Mouse (Mus musculus): ENCODE measurements around the gene Nfe2l3.
"Not testable (repeated sequence)": the region's sequence is repeated elsewhere in the genome, so short reads cannot be mapped to it uniquely, and the experiment has no call there.

The Nfe2l3 gene

GRCm38 (mm10) chr6:51484556-51484955 lies 52.1 kb downstream of the Nfe2l3 start:
- ATAC-seq (ENCODE audit: low TSS enrichment): not testable (repeated sequence)

DNA sequence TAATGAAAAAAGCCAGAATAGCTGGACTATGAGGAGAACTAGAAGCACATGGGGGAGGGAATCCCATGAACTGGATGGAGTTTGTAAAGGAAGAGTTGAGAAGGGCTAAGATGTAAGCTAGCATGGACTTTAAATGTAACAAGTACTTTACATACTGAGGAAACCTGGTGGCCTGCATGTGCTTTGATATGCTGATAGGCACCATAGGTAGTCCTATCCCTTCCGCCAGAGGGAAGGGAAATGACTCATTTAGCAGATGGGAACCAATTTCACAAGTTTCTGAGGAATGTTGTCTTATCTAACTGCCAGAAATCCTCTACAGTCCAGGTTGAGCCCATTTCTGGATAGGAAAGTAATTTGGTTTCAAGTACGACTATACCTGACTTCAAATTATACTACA lies 53.2 kb downstream of the Nfe2l3 start:
- ATAC-seq (ENCODE audit: low TSS enrichment): peak; percentile 78

DNA sequence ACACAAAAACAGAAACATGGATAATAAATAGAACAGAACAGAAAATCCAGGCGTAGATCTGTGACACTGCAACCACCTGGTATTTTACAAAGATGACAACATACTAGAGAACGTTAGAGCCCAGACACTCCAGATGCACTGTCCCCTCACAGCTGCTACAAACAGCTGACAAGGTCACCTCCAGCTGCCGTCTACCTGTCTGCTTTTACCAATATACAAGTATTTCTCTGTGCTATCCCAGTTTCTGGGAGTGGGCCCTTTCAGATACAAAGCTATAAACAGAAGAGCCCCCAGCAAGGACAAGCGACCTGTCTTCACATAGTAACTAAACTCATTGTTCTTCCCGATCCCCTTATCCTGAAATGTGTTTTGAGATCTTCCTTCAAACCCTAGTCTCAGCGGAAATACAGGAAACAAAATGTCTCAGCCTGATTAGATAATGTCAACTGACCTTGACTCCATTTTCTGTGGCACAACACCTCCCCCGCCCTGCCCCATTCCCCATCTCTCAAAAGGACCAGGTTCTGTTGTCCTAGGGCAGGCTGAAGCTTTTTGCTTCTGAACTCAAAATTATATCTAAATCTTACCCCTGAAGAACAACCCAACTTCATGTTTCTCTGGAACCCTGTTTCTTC lies 53.7 kb downstream of the Nfe2l3 start:
- 0 out of 2 replicates have a peak, but pooled peaks have one; percentile 16 for ATAC-seq (ENCODE audit: low TSS enrichment)

DNA sequence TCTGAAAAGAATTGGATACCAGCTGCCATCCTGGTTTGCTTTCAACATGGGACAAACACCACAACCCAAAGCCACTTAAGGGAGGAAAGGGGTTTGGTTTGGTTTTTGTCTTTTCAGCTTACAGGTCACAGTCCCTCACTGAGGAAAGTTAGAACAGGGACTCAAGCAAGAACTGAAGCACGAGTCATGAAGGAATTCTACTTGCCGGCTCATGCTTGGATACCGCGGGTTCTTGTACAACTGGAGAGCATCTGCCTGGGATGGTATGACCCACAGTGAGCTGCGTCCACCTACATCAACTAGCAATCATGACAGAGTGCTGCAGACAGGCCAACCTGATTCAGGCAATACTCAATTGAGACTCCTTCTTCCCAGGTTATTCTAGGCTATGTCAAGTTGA lies 54.3 kb downstream of the Nfe2l3 start:
- ATAC-seq (ENCODE audit: low TSS enrichment): no peak

DNA sequence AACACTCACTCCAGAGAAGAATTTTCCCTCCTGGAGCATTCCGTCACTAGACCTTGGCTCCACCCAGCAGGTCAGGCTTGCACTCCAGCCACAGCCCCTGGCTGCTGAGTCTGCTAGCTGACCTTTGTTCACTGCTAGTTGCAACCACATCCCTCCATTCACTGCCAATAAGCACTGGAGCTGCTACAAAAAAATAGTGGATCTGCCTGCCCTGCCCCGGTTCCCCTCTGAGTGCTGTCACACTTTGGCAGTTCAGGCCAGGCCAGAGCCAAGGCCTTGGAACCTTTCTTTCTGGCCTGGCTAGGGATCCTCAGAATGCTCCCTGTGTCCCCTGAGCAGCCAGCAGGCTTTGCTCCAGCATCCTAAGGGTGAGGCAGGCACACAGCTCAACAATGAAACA lies 57.3 kb downstream of the Nfe2l3 start:
- no peak for ATAC-seq (ENCODE audit: low TSS enrichment)

GRCm38 (mm10) chr6:51497321-51498111 lies 65.0 kb downstream of the Nfe2l3 start:
- no peak for ATAC-seq (ENCODE audit: low TSS enrichment)

DNA sequence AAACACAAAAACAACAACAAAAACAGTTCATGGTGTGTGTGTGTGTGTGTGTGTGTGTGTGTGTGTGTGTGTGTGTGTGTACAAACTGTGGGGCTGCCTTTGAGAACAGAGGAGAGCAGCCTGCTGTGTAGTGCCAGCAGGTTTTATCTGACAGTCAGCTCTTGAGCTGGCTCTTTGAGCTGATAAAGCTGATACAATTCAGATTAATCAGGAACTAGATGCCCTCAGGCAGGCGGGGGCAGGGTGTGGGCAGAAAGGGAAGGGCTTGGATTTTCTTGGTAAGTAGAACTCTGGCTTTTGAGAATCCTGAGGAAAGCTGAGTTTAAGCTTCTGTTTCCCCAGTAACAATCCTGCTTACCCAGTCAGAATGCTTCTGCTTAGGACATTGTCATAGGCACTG lies 73.2 kb downstream of the Nfe2l3 start:
- no peak for ATAC-seq (ENCODE audit: low TSS enrichment)

GRCm38 (mm10) chr6:51507556-51507955 lies 75.1 kb downstream of the Nfe2l3 start:
- ATAC-seq (ENCODE audit: low TSS enrichment): no peak

All from frontal cortex, adult (tissue).